Mouse (Mus musculus): Measurements from ENCODE around the gene Fbxw27.

DNA sequence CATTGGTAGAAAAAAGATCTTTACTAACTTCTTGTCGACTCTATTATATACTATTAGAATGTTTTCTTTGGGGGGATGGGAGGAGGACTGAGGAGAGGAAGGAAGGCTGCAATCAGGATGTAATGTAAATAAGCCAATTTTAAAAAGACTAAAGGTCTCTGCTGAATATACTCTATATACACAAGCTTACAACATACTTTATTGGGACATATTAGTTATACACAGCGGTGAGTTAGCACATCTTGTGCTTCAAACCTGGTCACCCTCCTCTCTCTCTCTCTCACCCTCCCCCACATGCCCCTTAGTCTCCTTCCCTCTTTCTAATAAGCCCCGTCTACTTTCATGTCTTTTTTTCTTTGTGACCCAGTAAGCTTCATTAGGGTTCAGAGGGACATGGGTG, 17.4 kb upstream of the Fbxw27 start:
- TF ChIP-seq ZNF384 (IDR thresholded peaks at IDR 0.05; ENCODE audit: low read depth, low read length) (no peak), CHD2 (IDR thresholded peaks at IDR 0.05; ENCODE audit: low read depth, low read length) (no peak)
